Mouse (Mus musculus) cerebellum, postnatal 36 days (tissue): ENCODE measurements around the gene Tgfb3.

ENCODE experiments used
- DNase-seq, 2 experiments: peaks; one replicate each; pipeline ENCODE4 v3.0.0; 2021 to 2022; ENCODE audit warnings: mixed read lengths in 2 of 2

Tgfb3 gene

DNA sequence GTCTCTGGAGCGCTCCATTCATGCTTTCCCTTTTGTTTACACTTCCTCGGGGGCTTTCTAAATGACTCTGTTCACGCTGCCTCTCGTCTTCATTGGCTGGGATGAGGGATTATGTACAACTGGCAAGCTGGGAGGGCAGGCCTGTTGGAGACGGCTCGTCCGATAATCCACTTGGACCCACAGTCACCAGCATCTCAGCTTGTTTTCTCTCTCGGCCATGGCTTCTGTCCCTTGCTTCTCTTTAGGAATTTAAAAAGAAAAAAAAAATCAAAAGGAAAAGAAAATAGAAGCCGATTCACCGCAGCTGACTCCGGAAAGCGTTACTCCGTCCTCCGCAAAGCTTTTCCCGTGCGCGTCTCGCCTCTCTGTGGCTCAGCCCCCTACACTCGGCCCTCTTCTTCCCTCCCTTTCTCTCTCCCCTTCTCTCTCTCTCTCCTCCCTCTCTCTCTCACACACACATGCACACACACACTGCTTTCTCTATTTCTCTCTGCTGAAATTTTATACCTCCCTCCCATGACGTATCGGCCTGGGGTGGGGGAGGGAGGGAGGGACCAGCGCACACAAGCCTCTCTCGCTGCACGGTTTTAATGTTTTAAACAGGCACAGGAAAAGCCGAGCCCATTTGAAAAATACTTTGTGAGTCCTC lies at the start of gene Tgfb3:
Gene Tgfb3, minus strand, starts transcription at position 489 of the 649 bp plus-strand sequence.
- DNase-seq, result peak; percentile 37 to 46

DNA sequence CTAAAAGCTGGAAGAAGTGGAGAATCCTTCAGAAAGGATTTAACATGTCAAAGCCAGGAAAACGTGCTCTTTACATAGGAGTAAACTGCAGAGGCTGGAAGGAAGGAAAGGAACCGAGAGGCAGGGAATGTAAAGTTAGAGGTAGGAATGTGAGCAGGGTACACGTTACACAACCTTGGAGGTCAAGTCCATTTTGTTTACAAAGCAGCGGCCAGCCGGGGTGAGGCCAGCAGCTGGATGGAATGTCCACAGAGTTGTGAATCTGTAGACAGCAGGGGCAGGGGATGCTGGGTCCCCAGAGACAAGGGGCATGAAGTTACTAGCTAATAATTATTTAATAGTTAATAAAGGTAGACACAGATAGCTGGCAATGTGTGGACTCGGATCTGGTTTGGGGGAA lies 49.3 kb upstream of the Tgfb3 start:
- no peak for DNase-seq

GRCm38 (mm10) chr12:86124016-86124415 lies 45.2 kb upstream of the Tgfb3 start:
- DNase-seq, result no peak

GRCm38 (mm10) chr12:86116295-86116835 lies 37.5 kb upstream of the Tgfb3 start:
- DNase-seq, result peak; percentile 35 to 44

- peak in 1 of 2 experiments; percentile 43 for DNase-seq
These were observed 31.8 kb upstream of the Tgfb3 start for GRCm38 (mm10) chr12:86110637-86111036.

DNA sequence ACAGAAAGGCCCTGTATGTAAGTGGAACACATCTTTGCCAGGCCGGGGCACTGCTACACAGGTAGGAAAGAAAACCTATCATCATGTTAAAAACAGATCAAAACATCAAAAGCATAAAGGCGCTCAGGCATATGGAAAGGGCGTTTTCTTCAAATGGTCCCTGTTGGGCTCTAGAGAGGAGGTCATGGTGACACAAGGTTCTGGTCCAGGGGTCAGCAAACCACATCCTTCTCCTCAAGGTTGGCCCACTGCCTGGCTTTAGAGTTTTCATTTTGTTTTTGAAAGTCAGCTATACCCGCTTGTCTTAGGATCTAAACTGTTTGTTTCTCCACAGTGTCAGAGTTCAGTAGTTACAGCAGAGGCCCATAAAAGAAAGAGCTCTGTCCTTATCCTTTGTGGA lies 30.7 kb upstream of the Tgfb3 start:
- no peak for DNase-seq

- DNase-seq, result no peak
These were observed 28.8 kb upstream of the Tgfb3 start for GRCm38 (mm10) chr12:86107645-86108044.

DNA sequence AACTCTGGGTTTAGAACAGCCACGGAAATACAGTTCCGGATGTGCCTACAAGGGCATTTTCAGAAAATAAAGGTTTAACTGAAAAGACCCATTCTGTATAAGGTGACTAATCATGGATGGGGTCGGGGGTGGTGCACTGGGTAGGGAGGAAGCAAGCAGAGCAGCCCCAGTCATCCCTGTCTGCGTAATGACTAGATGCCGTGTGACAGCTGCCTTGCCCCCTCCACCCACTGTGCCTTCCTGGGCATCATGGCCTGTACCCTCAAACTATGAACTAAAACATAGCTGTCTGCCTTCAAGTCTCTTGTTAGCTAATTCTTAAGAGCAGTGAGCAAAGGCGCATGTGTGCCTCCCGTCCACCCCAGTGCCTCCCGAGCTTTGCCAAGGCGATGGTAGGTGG lies 27.2 kb upstream of the Tgfb3 start:
- no peak for DNase-seq

DNA sequence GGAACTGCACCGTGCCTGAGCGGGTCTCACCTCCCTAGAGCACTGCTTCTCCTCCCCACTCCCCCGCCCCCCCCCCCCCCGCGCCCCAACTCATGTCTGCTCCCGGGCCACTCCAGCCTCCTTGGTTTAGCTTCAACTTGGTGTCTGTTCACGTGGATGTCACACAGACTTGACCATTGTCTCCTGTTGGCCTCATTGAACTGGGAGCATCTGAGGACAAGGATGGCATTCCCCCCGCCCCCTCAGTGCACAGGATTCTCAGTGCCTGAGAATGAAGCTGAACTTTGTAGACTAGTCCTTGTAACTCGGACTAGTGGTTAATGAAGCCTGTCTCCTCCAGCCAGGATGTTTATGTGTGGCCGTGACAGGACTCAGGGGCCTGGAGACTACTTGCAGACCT lies 26.7 kb upstream of the Tgfb3 start:
- no peak for DNase-seq

GRCm38 (mm10) chr12:86104297-86104696 lies 25.5 kb upstream of the Tgfb3 start:
- DNase-seq, result no peak

- no peak for DNase-seq
These were observed 25.0 kb upstream of the Tgfb3 start for GRCm38 (mm10) chr12:86103852-86104251.

- DNase-seq, result no peak
These were observed 24.6 kb upstream of the Tgfb3 start for GRCm38 (mm10) chr12:86103391-86103790.

DNA sequence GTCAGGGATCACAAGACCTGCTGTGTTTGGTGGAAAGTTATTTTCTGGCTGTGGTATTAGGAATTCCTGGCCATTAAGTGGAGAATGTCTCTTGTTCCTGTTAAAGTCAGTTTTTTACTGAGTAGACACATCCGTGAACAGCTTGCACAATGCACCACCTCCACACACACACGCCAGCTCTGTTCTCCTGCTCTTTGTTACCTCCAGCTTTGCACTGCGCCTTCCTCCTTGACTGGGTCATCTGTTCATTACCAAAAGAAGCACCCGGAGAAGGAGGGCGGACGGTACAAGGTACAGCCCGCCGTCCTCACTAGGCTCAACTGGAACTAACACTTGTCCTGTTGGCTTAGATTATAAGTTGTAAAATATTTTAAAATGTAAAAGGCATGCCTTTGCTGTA lies 23.8 kb upstream of the Tgfb3 start:
- DNase-seq, result no peak

DNA sequence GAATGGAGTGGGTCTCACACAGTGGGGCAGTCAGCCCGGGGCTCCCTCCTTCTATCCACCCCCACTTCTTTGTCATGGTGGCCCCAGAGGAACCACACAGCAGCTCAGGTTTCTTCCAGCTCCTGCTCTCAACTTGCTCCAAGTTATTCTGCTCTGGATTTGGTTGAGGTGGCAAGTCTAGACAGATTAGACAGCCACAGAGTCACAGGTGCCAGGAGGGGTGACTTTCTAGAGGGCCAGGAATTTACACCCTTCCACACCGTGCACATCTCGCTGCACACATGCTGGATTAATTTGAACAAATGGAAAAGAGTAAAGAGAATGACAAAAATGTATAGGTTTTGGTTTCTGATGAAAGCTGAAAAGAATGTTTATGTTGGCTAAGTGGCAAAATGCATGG lies 21.9 kb upstream of the Tgfb3 start:
- no peak for DNase-seq

- no peak for DNase-seq
These were observed 18.9 kb upstream of the Tgfb3 start for GRCm38 (mm10) chr12:86097781-86098180.

- no peak for DNase-seq
These were observed 17.0 kb upstream of the Tgfb3 start for GRCm38 (mm10) chr12:86095806-86096205.

- DNase-seq, result no peak
These were observed 15.2 kb upstream of the Tgfb3 start for GRCm38 (mm10) chr12:86094075-86094474.

- peak; percentile 62 for DNase-seq
These were observed 12.8 kb upstream of the Tgfb3 start for GRCm38 (mm10) chr12:86091601-86092132.

- DNase-seq, result no peak
These were observed 11.9 kb upstream of the Tgfb3 start for GRCm38 (mm10) chr12:86090764-86091163.

DNA sequence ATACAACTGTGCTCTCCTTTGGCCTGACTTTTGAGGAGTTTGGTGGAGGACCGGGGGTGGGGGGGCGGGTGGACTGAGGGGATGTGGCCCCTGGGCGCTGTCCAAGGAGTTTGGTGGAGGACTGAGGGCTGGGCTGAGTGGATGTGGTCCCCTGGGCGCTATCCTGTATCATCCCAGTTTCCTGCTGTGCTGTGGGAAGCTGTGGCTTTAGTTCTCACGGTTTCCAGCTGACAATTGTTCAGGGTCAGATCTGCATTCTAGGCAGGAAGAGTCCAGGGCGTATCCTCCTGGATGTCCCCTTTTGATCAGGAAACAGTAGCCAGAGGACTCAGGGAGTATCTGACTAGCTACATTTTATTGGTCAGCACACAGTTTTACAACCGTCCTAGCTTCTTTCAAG lies 9.2 kb upstream of the Tgfb3 start:
- DNase-seq, result no peak

GRCm38 (mm10) chr12:86086550-86086949 lies 7.7 kb upstream of the Tgfb3 start:
- peak in 1 of 2 experiments; percentile 36 for DNase-seq

GRCm38 (mm10) chr12:86085873-86086272 lies 7.0 kb upstream of the Tgfb3 start:
- DNase-seq, result peak in 1 of 2 experiments; percentile 32

- peak; percentile 85 to 86 for DNase-seq
These were observed 3.7 kb upstream of the Tgfb3 start, which contains the start of gene Ift43 for GRCm38 (mm10) chr12:86082481-86083012. Ift43 (plus strand) TSS chr12:86082541.

GRCm38 (mm10) chr12:86079202-86079667 lies 394 bp upstream of the Tgfb3 start:
- DNase-seq, result peak; percentile 95 to 96
